Mouse (Mus musculus) liver, adult 2 months (tissue): Measurements from ENCODE around the gene Ankrd39. TPM values are rescaled to one million over a fixed set of nuclear protein-coding genes. Genes with fewer than 3 reads are reported as not detected.

Experiments used
- DNase-seq: peaks from one replicate; pipeline ENCODE4 v3.0.0-alpha.2; 2011; ENCODE audit warnings: low read depth, low spot score; ENCODE audit errors: extremely low read depth
- H3K27ac ChIP-seq: fragments of 200-500 bp; replicated peaks from 2 replicates; pipeline ENCODE4 v1.5.1; 2012; ENCODE audit warnings: low read depth, mild to moderate bottlenecking, control low read depth, inconsistent platforms, low read length; ENCODE audit not compliant: insufficient read depth
- H3K27me3 ChIP-seq: fragments of 200-500 bp; 2 replicates; pipeline ENCODE4 v1.6.1; 2012; ENCODE audit warnings: mild to moderate bottlenecking, moderate library complexity, low read length, inconsistent platforms; ENCODE audit not compliant: control insufficient read depth, insufficient read depth
- H3K36me3 ChIP-seq: fragments of 200-500 bp; 2 replicates; pipeline ENCODE4 v1.6.1; 2012; ENCODE audit warnings: low read length, inconsistent platforms; ENCODE audit not compliant: control insufficient read depth, insufficient read depth
- H3K4me1 ChIP-seq: fragments of 200-500 bp; 2 replicates; pipeline ENCODE4 v1.6.1; 2011; ENCODE audit warnings: low read length; ENCODE audit not compliant: control insufficient read depth, insufficient read depth
- H3K4me3 ChIP-seq: fragments of 200-500 bp; 2 replicates; pipeline ENCODE4 v1.5.1; 2011; ENCODE audit warnings: low read depth, mild to moderate bottlenecking, control low read depth, low read length, moderate library complexity; ENCODE audit not compliant: insufficient read depth
- H3K79me2 ChIP-seq: fragments of 200-500 bp; 2 replicates; pipeline ENCODE4 v1.6.1; 2012; ENCODE audit warnings: inconsistent platforms, mild to moderate bottlenecking, low read length, moderate library complexity; ENCODE audit not compliant: control insufficient read depth, insufficient read depth
- H3K9ac ChIP-seq: fragments of 200-500 bp; 2 replicates; pipeline ENCODE4 v1.6.1; 2012; ENCODE audit warnings: low read depth, mild to moderate bottlenecking, control low read depth, inconsistent platforms, low read length
- CTCF ChIP-seq: fragments of 200-500 bp; IDR thresholded peaks from 2 replicates; pipeline ENCODE4 v1.5.1; 2011; ENCODE audit warnings: low read depth, low read length, control low read depth
- POLR2A ChIP-seq: fragments of 200-500 bp; IDR thresholded peaks from 2 replicates; pipeline ENCODE4 v1.6.1; 2011; ENCODE audit warnings: low read length, control low read depth; ENCODE audit not compliant: insufficient read depth; ENCODE audit errors: extremely low read depth
- WGBS: fragments of 180-500 bp; shearing (Covaris S2); methylation state at CpG from one replicate; pipeline ENCODE4 v1.1.7; 2018; 5-methylcytosine and 5-hydroxymethylcytosine counted together
- polyA plus RNA-seq: library from polyadenylated mRNA; depleted of rRNA; stranded (reverse); fragments of >200 nt; gene quantifications from 2 replicates; pipeline ENCODE4 v1.2.3, GENCODE M21; 2012
- total RNA-seq: library from RNA; depleted of rRNA; stranded (reverse); fragments of >200 nt; gene quantifications from 2 replicates; pipeline ENCODE4 v1.2.3, GENCODE M21; 2014

Ankrd39 gene
- total and polyA plus RNA-seq, 2 experiments: 2.6 to 9.4 TPM

GRCm38 (mm10) chr1:36523332-36524013, 23.8 kb downstream of the Ankrd39 start:
- Histone ChIP-seq H3K79me2 (no peaks in the 10 kb centered on the region), H3K27me3 (no peaks in the 10 kb centered on the region), H3K4me3 (no peak overlapping the region), H3K9ac (no peak overlapping the region), H3K4me1 (peaks cover 11% of the 10 kb centered on the region), H3K27ac (no peak overlapping the region), H3K36me3 (peaks cover 6% of the 10 kb centered on the region; the same call in 1 of the 2 replicates)
- DNase-seq: no peak
- WGBS: 78% methylated on average over 9 of the region's 9 CpGs
- TF ChIP-seq CTCF (no peak), POLR2A (no peak)

DNA sequence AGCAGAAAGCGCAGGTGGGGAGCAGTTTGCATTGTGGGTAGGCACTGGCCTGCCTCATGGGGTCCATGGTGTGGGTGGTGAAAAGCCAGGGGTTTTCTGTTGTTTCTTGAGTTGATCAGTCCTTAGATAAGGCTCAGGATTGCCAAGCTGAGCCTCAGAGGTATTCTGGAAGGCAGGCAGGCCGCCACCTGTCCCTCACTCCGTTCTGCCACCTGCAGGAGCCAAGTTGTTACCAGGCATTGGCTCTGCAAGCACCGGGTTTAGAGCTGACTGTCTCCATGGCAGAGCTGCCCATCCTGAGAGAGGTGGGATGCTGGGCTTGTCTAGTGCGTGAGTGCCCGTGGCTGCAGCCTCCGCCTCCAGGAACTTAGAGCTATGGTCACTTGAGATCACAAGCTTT, 25.0 kb downstream of the Ankrd39 start:
- TF ChIP-seq CTCF: no peak
- TF ChIP-seq POLR2A: no peak
- 94% methylated on average over 7 of the region's 7 CpGs for WGBS
- H3K4me1 ChIP-seq: peaks cover 8% of the 10 kb centered on the region
- H3K4me3 ChIP-seq: no peak overlapping the region
- H3K27me3 ChIP-seq: no peaks in the 10 kb centered on the region
- no peaks in the 10 kb centered on the region for H3K79me2 ChIP-seq
- H3K27ac ChIP-seq: no peak overlapping the region
- no peak for DNase-seq
- H3K9ac ChIP-seq: no peak overlapping the region
- H3K36me3 ChIP-seq: peaks cover 6% of the 10 kb centered on the region; the same call in 1 of the 2 replicates

DNA sequence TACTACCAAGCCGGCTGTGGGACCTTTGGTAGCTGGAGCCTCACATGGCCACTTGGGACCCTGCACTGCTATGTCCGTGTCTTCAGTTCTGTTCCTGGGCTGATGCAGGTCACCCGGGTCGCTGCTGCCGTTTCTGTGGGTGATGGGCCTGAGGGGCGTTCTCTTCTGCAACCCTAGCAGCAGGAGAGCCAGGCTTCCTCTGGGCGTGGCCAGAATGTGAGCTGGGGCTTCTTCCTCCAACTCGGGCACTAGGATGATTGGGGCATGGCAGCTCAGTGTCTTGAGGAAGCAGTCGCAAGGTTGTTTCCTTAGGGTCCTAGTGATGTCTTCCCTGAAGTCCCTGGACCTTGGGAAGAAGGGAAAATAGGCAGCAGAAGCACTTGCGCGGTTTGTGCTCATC, 27.6 kb downstream of the Ankrd39 start:
- Histone ChIP-seq H3K27me3 (no peaks in the 10 kb centered on the region), H3K4me1 (no peaks in the 10 kb centered on the region; the same call in 1 of the 2 replicates), H3K36me3 (peaks cover 6% of the 10 kb centered on the region; the same call in 1 of the 2 replicates), H3K9ac (no peak overlapping the region), H3K27ac (no peak overlapping the region), H3K4me3 (no peak overlapping the region), H3K79me2 (no peaks in the 10 kb centered on the region)
- no peak for TF ChIP-seq POLR2A
- no peak for DNase-seq
- WGBS: 86% methylated on average over 11 of the region's 11 CpGs

DNA sequence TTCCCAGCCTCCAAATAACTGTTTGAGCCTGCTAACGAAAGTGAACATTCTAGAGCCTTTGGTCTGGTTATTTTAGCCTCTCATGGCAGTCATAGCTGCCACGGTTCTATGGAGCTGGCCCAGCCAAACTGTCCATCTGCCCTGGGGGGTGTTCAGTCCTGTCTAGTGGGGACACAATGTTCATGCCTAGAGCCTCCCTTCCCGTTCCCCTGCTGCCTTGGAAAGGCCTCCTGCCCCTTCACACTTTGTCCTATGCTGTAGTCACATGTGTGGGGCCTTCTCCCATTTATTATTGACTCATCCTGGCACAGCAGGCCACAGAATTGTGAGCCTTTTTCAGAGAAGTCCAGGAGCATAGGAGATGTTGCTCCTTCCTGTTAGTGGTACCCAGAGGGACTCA, 29.0 kb downstream of the Ankrd39 start:
- Histone ChIP-seq H3K4me1 (peaks cover 2% of the 10 kb centered on the region), H3K27ac (no peak overlapping the region), H3K4me3 (no peak overlapping the region), H3K9ac (no peak overlapping the region), H3K36me3 (peaks cover 6% of the 10 kb centered on the region; the same call in 1 of the 2 replicates), H3K27me3 (no peaks in the 10 kb centered on the region), H3K79me2 (peaks cover 6% of the 10 kb centered on the region; the same call in 1 of the 2 replicates)
- TF ChIP-seq CTCF (no peak), POLR2A (no peak)
- DNase-seq: no peak
- WGBS: 56% methylated on average over 3 of the region's 3 CpGs

- Histone ChIP-seq H3K27ac (no peak overlapping the region), H3K36me3 (no peaks in the 10 kb centered on the region), H3K4me1 (peaks cover 8% of the 10 kb centered on the region), H3K79me2 (peaks cover 8% of the 10 kb centered on the region; the same call in 1 of the 2 replicates), H3K27me3 (no peaks in the 10 kb centered on the region), H3K9ac (no peak overlapping the region), H3K4me3 (no peak overlapping the region)
- no peak for DNase-seq
- WGBS: 83% methylated on average over 2 of the region's 2 CpGs
- peak; percentile 58 for TF ChIP-seq CTCF
- TF ChIP-seq POLR2A: no peak
Observed at GRCm38 (mm10) chr1:36513718-36514117, 33.5 kb downstream of the Ankrd39 start.

DNA sequence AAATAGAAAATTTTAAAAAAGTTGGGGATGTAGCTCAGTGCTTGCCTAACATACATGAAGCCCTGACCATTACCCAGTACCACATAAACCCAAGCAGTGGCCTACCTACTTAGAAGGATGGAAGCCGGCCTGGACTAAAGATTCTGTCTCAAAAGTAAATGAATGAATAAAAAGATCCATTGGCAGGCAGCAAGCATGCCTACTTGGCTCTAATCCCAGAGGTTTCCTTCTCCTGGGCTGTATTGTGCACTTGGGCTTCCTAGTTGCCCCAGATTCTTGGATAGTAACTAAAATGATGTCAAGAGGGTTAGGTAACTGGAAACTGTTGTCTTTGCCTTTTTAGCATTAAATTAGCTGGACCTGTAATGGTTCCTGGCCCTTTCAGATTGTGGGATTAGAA, 33.9 kb downstream of the Ankrd39 start:
- no peak overlapping the region for H3K27ac ChIP-seq
- no peaks in the 10 kb centered on the region for H3K27me3 ChIP-seq
- WGBS: 0% methylated on average over 1 of the region's 1 CpGs
- H3K36me3 ChIP-seq: no peaks in the 10 kb centered on the region
- peak; percentile 51 for DNase-seq
- no peak for TF ChIP-seq CTCF
- TF ChIP-seq POLR2A: no peak
- no peak overlapping the region for H3K4me3 ChIP-seq
- H3K79me2 ChIP-seq: peaks cover 8% of the 10 kb centered on the region; the same call in 1 of the 2 replicates
- H3K9ac ChIP-seq: no peak overlapping the region
- peaks cover 8% of the 10 kb centered on the region for H3K4me1 ChIP-seq
